ENCODE assay signal across 21 mouse cellular contexts in the genomic region with DNA sequence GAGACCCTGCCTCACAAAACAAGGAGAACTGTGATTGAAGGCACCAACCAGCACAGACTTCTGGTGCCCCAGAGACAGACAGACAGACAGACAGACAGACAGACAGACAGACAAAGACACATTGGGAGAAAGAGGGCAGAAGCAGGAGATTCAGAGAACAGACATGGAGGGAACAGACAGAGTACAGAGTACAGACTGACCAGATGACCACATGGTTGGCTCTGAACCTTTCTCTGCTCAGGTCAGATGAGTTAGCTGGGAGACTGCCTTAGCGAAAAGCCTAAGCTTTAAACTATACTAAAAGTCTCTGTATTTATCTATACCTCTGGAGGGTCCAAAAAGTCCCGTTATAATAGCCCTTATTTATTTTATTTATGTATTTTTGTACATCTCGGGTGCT. TPM values are rescaled to one million over a fixed set of nuclear protein-coding genes. Genes with fewer than 3 reads are reported as not detected.
A peak's percentile ranks its signal among the peaks of the same experiment; 100 is the strongest.
DNase-seq lines count a peak whose midpoint lies in the region; ATAC-seq and TF ChIP-seq lines count a peak whose summit lies in the region.
"Had no signal": no experiment of that assay in that cellular context is flagged by ENCODE, and none has a peak within 500 bp of the region (broad histone marks: within the 10 kb centered on the region; RNA-seq: fewer than 3 reads in every experiment).

No protein-coding gene starts in this region.

- no peaks in the 10 kb centered on the region for H3K27me3 ChIP-seq in kidney, embryonic 14.5 days (ENCODE audit: control insufficient read depth, insufficient read depth, low read length)
- H3K27me3 ChIP-seq in liver, adult 2 months (ENCODE audit: control insufficient read depth, insufficient read depth, low read length): no peaks in the 10 kb centered on the region
- H3K27me3 ChIP-seq in midbrain, embryonic 11.5 days (ENCODE audit: control insufficient read depth, insufficient read depth, low read length): no peaks in the 10 kb centered on the region
- H3K27me3 ChIP-seq in midbrain, embryonic 15.5 days (replicated peaks): no peaks in the 10 kb centered on the region
- H3K27me3 ChIP-seq in liver, postnatal 0 days (ENCODE audit: insufficient read depth, low read length): no peaks in the 10 kb centered on the region
- no peaks in the 10 kb centered on the region for H3K27me3 ChIP-seq in intestine, postnatal 0 days (replicated peaks; ENCODE audit: control insufficient read depth, insufficient read depth, low read length)
- H3K27me3 ChIP-seq: embryonic facial prominence, embryonic 12.5 days; forebrain, embryonic 13.5 days; forebrain, embryonic 15.5 days had no signal

- peaks cover 7% of the 10 kb centered on the region; the same call in 1 of the 2 replicates for H3K4me1 ChIP-seq in kidney, embryonic 14.5 days (ENCODE audit: control insufficient read depth, insufficient read depth, low read length)
- peaks cover 20% of the 10 kb centered on the region for H3K4me1 ChIP-seq in liver, adult 2 months (ENCODE audit: control insufficient read depth, insufficient read depth, low read length)
- no peaks in the 10 kb centered on the region for H3K4me1 ChIP-seq in midbrain, embryonic 11.5 days (ENCODE audit: control insufficient read depth, insufficient read depth, low read length)
- no peaks in the 10 kb centered on the region for H3K4me1 ChIP-seq in midbrain, embryonic 15.5 days
- peaks cover 13% of the 10 kb centered on the region; the same call in 1 of the 2 replicates for H3K4me1 ChIP-seq in liver, postnatal 0 days (ENCODE audit: insufficient read depth)
- H3K4me1 ChIP-seq in intestine, postnatal 0 days (replicated peaks; ENCODE audit: control insufficient read depth, insufficient read depth, low read length): no peaks in the 10 kb centered on the region
- H3K4me1 ChIP-seq: embryonic facial prominence, embryonic 12.5 days; forebrain, embryonic 15.5 days had no signal

- 84% methylated on average over 3 of the region's 3 CpGs for WGBS in kidney, embryonic 14.5 days
- 48% methylated on average over 3 of the region's 3 CpGs for WGBS in liver, adult 2 months
- WGBS in midbrain, embryonic 11.5 days: 84% methylated on average over 3 of the region's 3 CpGs
- WGBS in midbrain, embryonic 15.5 days: 92% methylated on average over 3 of the region's 3 CpGs
- 69% methylated on average over 3 of the region's 3 CpGs for WGBS in liver, postnatal 0 days (ENCODE audit: insufficient replicate concordance)
- 89% methylated on average over 3 of the region's 3 CpGs for WGBS in intestine, postnatal 0 days

- DNase-seq in kidney, adult 9 months: peak; percentile 58
- DNase-seq in liver, adult 2 months (ENCODE audit: extremely low read depth, low read depth, low spot score): peak; percentile 81
- no peak for DNase-seq in liver
- peak; percentile 57 for DNase-seq in midbrain, embryonic 11.5 days (ENCODE audit: low spot score, missing footprints)
- DNase-seq in liver, postnatal 0 days: no peak
- DNase-seq: adrenal gland, adult 2 months; adrenal gland, postnatal 10 days; adrenal gland, postnatal 25 days; cerebellum, adult 11-12 months; cerebellum, adult 2 months; cerebellum, adult 9-10 months; cerebellum, postnatal 10 days; cerebellum, postnatal 25 days had no signal

- H3K27ac ChIP-seq in kidney, embryonic 14.5 days (ENCODE audit: low read depth, low read length): no peak overlapping the region
- peak overlapping the region; percentile 85 for H3K27ac ChIP-seq in liver, adult 2 months (replicated peaks; ENCODE audit: insufficient read depth, low read depth, low read length)
- H3K27ac ChIP-seq in midbrain, embryonic 11.5 days (ENCODE audit: low read depth, low read length): no peak overlapping the region
- H3K27ac ChIP-seq in midbrain, embryonic 15.5 days: no peak overlapping the region
- H3K27ac ChIP-seq in liver, postnatal 0 days (ENCODE audit: low read depth): peak overlapping the region; percentile 36; the same call in 1 of the 2 replicates
- H3K27ac ChIP-seq in intestine, postnatal 0 days (ENCODE audit: low read depth, low read length): no peak overlapping the region
- H3K27ac ChIP-seq: embryonic facial prominence, embryonic 10.5 days; embryonic facial prominence, embryonic 12.5 days; forebrain, embryonic 13.5 days; forebrain, embryonic 15.5 days had no signal

- no peaks in the 10 kb centered on the region for H3K9me3 ChIP-seq in kidney, embryonic 14.5 days (ENCODE audit: control insufficient read depth, low read length)
- H3K9me3 ChIP-seq in midbrain, embryonic 11.5 days (ENCODE audit: control insufficient read depth, low read length): no peaks in the 10 kb centered on the region
- H3K9me3 ChIP-seq in midbrain, embryonic 15.5 days: no peaks in the 10 kb centered on the region
- H3K9me3 ChIP-seq in liver, postnatal 0 days (ENCODE audit: low read length): no peaks in the 10 kb centered on the region
- no peaks in the 10 kb centered on the region for H3K9me3 ChIP-seq in intestine, postnatal 0 days (ENCODE audit: control insufficient read depth)
- H3K9me3 ChIP-seq: embryonic facial prominence, embryonic 10.5 days; embryonic facial prominence, embryonic 12.5 days; forebrain, embryonic 15.5 days had no signal

- no peak for TF ChIP-seq POLR2A in liver, adult 2 months (IDR thresholded peaks at IDR 0.05; ENCODE audit: extremely low read depth, insufficient read depth, low read length)

- no peak for ATAC-seq in kidney, embryonic 14.5 days (ENCODE audit: low FRiP score, low TSS enrichment)
- no peak for ATAC-seq in midbrain, embryonic 11.5 days (ENCODE audit: low FRiP score)
- no peak for ATAC-seq in midbrain, embryonic 15.5 days (replicated peaks)
- no peak for ATAC-seq in liver, postnatal 0 days
- ATAC-seq in intestine, postnatal 0 days: no peak
- ATAC-seq: forebrain, embryonic 13.5 days; forebrain, embryonic 15.5 days had no signal

- no peak overlapping the region for H3K4me2 ChIP-seq in kidney, embryonic 14.5 days (replicated peaks; ENCODE audit: low read depth, low read length)
- no peak overlapping the region for H3K4me2 ChIP-seq in midbrain, embryonic 11.5 days
- no peak overlapping the region for H3K4me2 ChIP-seq in midbrain, embryonic 15.5 days
- no peak overlapping the region for H3K4me2 ChIP-seq in liver, postnatal 0 days (ENCODE audit: low read depth, low read length)
- no peak overlapping the region for H3K4me2 ChIP-seq in intestine, postnatal 0 days (replicated peaks; ENCODE audit: low read depth)
- H3K4me2 ChIP-seq: embryonic facial prominence, embryonic 12.5 days; forebrain, embryonic 13.5 days; forebrain, embryonic 15.5 days had no signal

- TF ChIP-seq CTCF in liver, adult 2 months (IDR thresholded peaks at IDR 0.05; ENCODE audit: low read depth, low read length): no peak
- no peak for TF ChIP-seq CTCF in liver, postnatal 0 days (IDR thresholded peaks at IDR 0.05; ENCODE audit: low read depth)
- TF ChIP-seq CTCF in intestine, postnatal 0 days (IDR thresholded peaks at IDR 0.05; ENCODE audit: low read depth): no peak

- peaks cover 60% of the 10 kb centered on the region for H3K79me2 ChIP-seq in liver, adult 2 months (ENCODE audit: control insufficient read depth, insufficient read depth, low read length)

- H3K36me3 ChIP-seq in kidney, embryonic 14.5 days (ENCODE audit: control insufficient read depth, insufficient read depth, low read length): no peaks in the 10 kb centered on the region
- H3K36me3 ChIP-seq in liver, adult 2 months (ENCODE audit: control insufficient read depth, insufficient read depth, low read length): no peaks in the 10 kb centered on the region
- no peaks in the 10 kb centered on the region for H3K36me3 ChIP-seq in midbrain, embryonic 11.5 days (ENCODE audit: control insufficient read depth, insufficient read depth, low read length)
- H3K36me3 ChIP-seq in midbrain, embryonic 15.5 days (replicated peaks): no peaks in the 10 kb centered on the region
- no peaks in the 10 kb centered on the region; the same call in 1 of the 2 replicates for H3K36me3 ChIP-seq in liver, postnatal 0 days (replicated peaks; ENCODE audit: insufficient read depth, low read length)
- H3K36me3 ChIP-seq in intestine, postnatal 0 days (ENCODE audit: control insufficient read depth, insufficient read depth): no peaks in the 10 kb centered on the region
- H3K36me3 ChIP-seq: embryonic facial prominence, embryonic 10.5 days; embryonic facial prominence, embryonic 12.5 days; forebrain, embryonic 15.5 days had no signal

- H3K4me3 ChIP-seq in kidney, embryonic 14.5 days (ENCODE audit: low read length): no peak overlapping the region
- H3K4me3 ChIP-seq in liver, adult 2 months (ENCODE audit: insufficient read depth, low read depth, low read length): no peak overlapping the region
- no peak overlapping the region for H3K4me3 ChIP-seq in midbrain, embryonic 11.5 days (ENCODE audit: low read depth, low read length)
- H3K4me3 ChIP-seq in midbrain, embryonic 15.5 days: no peak overlapping the region
- no peak overlapping the region for H3K4me3 ChIP-seq in liver, postnatal 0 days (ENCODE audit: low read depth, low read length)
- no peak overlapping the region for H3K4me3 ChIP-seq in intestine, postnatal 0 days (ENCODE audit: low read depth, low read length)
- H3K4me3 ChIP-seq: embryonic facial prominence, embryonic 10.5 days; embryonic facial prominence, embryonic 12.5 days; forebrain, embryonic 13.5 days; forebrain, embryonic 15.5 days had no signal

- no peak for TF ChIP-seq EP300 in liver, postnatal 0 days (IDR thresholded peaks at IDR 0.05; ENCODE audit: low read depth)

- no peak overlapping the region for H3K9ac ChIP-seq in kidney, embryonic 14.5 days (ENCODE audit: low read depth, low read length)
- H3K9ac ChIP-seq in liver, adult 2 months (ENCODE audit: low read depth, low read length): peak overlapping the region; percentile 47
- no peak overlapping the region for H3K9ac ChIP-seq in midbrain, embryonic 11.5 days (ENCODE audit: low read length)
- H3K9ac ChIP-seq in midbrain, embryonic 15.5 days: no peak overlapping the region
- H3K9ac ChIP-seq in liver, postnatal 0 days (replicated peaks): no peak overlapping the region
- H3K9ac ChIP-seq in intestine, postnatal 0 days (ENCODE audit: low read depth, low read length): no peak overlapping the region
- H3K9ac ChIP-seq: embryonic facial prominence, embryonic 12.5 days; forebrain, embryonic 13.5 days; forebrain, embryonic 15.5 days had no signal

RNA-seq across cellular contexts. Expression of a gene that starts 11.8 kb away (rescaled TPM):
- polyA plus RNA-seq in kidney, embryonic 14.5 days (2014; fragmentation: Nextera tagmentation; extraction: Ambion mirVana): 8.9 and 12.5 TPM in 2 replicates
- 35.8 and 56.6 TPM in 2 replicates for total RNA-seq in liver, adult 2 months (2014; rRNA removed)
- 9.9 and 11.8 TPM in 2 replicates for polyA plus RNA-seq in liver, adult 2 months (2012; rRNA removed)
- 0.70 and 1.1 TPM in 2 replicates for polyA plus RNA-seq in midbrain, embryonic 11.5 days (2014; fragmentation: Nextera tagmentation; extraction: Ambion mirVana)
- polyA plus RNA-seq in midbrain, embryonic 15.5 days (2015; fragmentation: Nextera tagmentation; extraction: Ambion mirVana): 1.4 TPM in 2 replicates
- polyA plus RNA-seq in liver, postnatal 0 days (2015; fragmentation: Nextera tagmentation; extraction: Ambion mirVana): 9.2 and 12.5 TPM in 2 replicates
- polyA plus RNA-seq in intestine, postnatal 0 days (2015; fragmentation: Nextera tagmentation; extraction: Ambion mirVana): 37.9 and 39.1 TPM in 2 replicates
- total RNA-seq: MEL had no signal

Comparison
In these comparisons a context has a peak if more than half of its experiments do, and no peak if none do; other contexts are left out.
1. DNase-seq: peak in kidney, adult 9 months (single experiment), liver, adult 2 months (single experiment) and midbrain, embryonic 11.5 days (single experiment); none in liver (single experiment) and liver, postnatal 0 days (single experiment).
2. H3K27ac ChIP-seq: peak in liver, adult 2 months (single experiment) and liver, postnatal 0 days (single experiment); none in kidney, embryonic 14.5 days (single experiment), midbrain, embryonic 11.5 days (single experiment), midbrain, embryonic 15.5 days (single experiment) and intestine, postnatal 0 days (single experiment).